Comparison of ENCODE assay signal across 14 mouse cellular contexts in genomic region chr1:184707532-184708248, GRCm38 (mm10). TPM values are rescaled to one million over a fixed set of nuclear protein-coding genes. Genes with fewer than 3 reads are reported as not detected.
DNase-seq lines count a peak whose midpoint lies in the region; TF ChIP-seq lines count a peak whose summit lies in the region.
"Had no signal": no experiment of that assay in that cellular context is flagged by ENCODE, and none has a peak within 500 bp of the region (broad histone marks: within the 10 kb centered on the region; RNA-seq: fewer than 3 reads in every experiment).

No protein-coding gene starts in this region.

- H3K27me3 ChIP-seq in C2C12 (ENCODE audit: control insufficient read depth, insufficient read depth, insufficient read length) (no peaks in the 10 kb centered on the region), myocyte (ENCODE audit: control insufficient read depth, insufficient read depth, insufficient read length) (no peaks in the 10 kb centered on the region)

- no peaks in the 10 kb centered on the region for H3K36me3 ChIP-seq in C2C12 (ENCODE audit: control insufficient read depth, insufficient read depth)
- H3K36me3 ChIP-seq in myocyte (ENCODE audit: control insufficient read depth, insufficient read depth): no peaks in the 10 kb centered on the region
- H3K36me3 ChIP-seq: hindbrain, embryonic 10.5 days; midbrain, embryonic 10.5 days had no signal

- peak overlapping the region; percentile 75 for H3K4me2 ChIP-seq in myocyte (ENCODE audit: low read depth)
- H3K4me2 ChIP-seq: liver, embryonic 11.5 days; lung, embryonic 14.5 days had no signal

- H3K79me2 ChIP-seq in C2C12 (ENCODE audit: control insufficient read depth, insufficient read depth) (no peaks in the 10 kb centered on the region), myocyte (ENCODE audit: control insufficient read depth, insufficient read depth) (no peaks in the 10 kb centered on the region)

- no peak overlapping the region for H3K4me3 ChIP-seq in C2C12 (ENCODE audit: insufficient read depth, poor library complexity, severe bottlenecking)
- H3K4me3 ChIP-seq in myocyte: no peak overlapping the region
- H3K4me3 ChIP-seq: hindbrain, embryonic 10.5 days; midbrain, embryonic 10.5 days had no signal

- H3ac ChIP-seq in C2C12 (ENCODE audit: control insufficient read depth, insufficient read length, low read depth) (peak overlapping the region; percentile 39), myocyte (ENCODE audit: control insufficient read depth, insufficient read length) (no peak overlapping the region)

- TF ChIP-seq POLR2A in myocyte (IDR thresholded peaks at IDR 0.05; ENCODE audit: insufficient read length, low read depth): no peak

- no peaks in the 10 kb centered on the region for H3K79me3 ChIP-seq in C2C12 (ENCODE audit: low read depth)

- peak; percentile 57 for DNase-seq in gastrocnemius, adult 18-20 months (ENCODE audit: low spot score)
- no peak for DNase-seq in gastrocnemius, postnatal 4 days (ENCODE audit: low spot score in 2 of 2)
- peak; percentile 20 for DNase-seq in adipocyte (ENCODE audit: low spot score)
- DNase-seq in right cerebral cortex, postnatal 36 days (ENCODE audit: low spot score in 2 of 2): no peak
- no peak for DNase-seq in natural killer cell, adult 2 months (ENCODE audit: low spot score in 2 of 2)
- DNase-seq: cerebellum, adult 8-10 months; lung, embryonic 14.5 days; spleen, adult 18-20 months had no signal

- TF ChIP-seq CTCF in C2C12 (IDR thresholded peaks at IDR 0.05; ENCODE audit: control insufficient read depth, insufficient read depth, insufficient read length): no peak

TF ChIP-seq in C2C12, 6 proteins besides CTCF, POLR2A, EP300 and RAD21:
- TF ChIP-seq MAX (IDR thresholded peaks at IDR 0.05) (peak; percentile 18), USF1 (IDR thresholded peaks at IDR 0.05; ENCODE audit: low read depth) (no peak), FOSL1 (IDR thresholded peaks at IDR 0.05; ENCODE audit: insufficient read depth, low read length, poor library complexity, severe bottlenecking) (peak; percentile 97), MYOD1 (IDR thresholded peaks at IDR 0.05; ENCODE audit: control insufficient read depth, insufficient read length, low read depth) (peak; percentile 98)

TF ChIP-seq in myocyte, 11 proteins besides CTCF, POLR2A, EP300 and RAD21:
- TF ChIP-seq POLR2AphosphoS2 (IDR thresholded peaks at IDR 0.05; ENCODE audit: insufficient read length, low read depth) (no peak), MYOG (IDR thresholded peaks at IDR 0.05; ENCODE audit: control insufficient read depth in 1 of 3, insufficient read depth in 1 of 3, insufficient read length in 2 of 3, low read depth in 2 of 3) (peak in 2 of 3 experiments; percentile 66 to 76), MYOD1 (IDR thresholded peaks at IDR 0.05; ENCODE audit: control insufficient read depth in 1 of 3, insufficient read length in 2 of 3, low read depth in 2 of 3) (peak; percentile 87 to 98 (median 98)), USF1 (IDR thresholded peaks at IDR 0.05; ENCODE audit: low read depth) (no peak)

RNA-seq across cellular contexts. Expression of gene Hlx, which starts 24.7 kb away (rescaled TPM):
- 1 to 10 TPM; 3.2 to 6.8 TPM for total RNA-seq in gastrocnemius, adult 18-20 months (2021)
- total RNA-seq in gastrocnemius, postnatal 4 days (2021): 10 to 100 TPM; 22.5 to 27.7 TPM
- 34.7 TPM for polyA plus RNA-seq in C2C12 (2012; fragmentation: generic; extraction: Trizol)
- 15.8 TPM for polyA plus RNA-seq in myocyte (2012; fragmentation: generic; extraction: Trizol)
- polyA plus RNA-seq: CD4-positive, CD25-positive, alpha-beta regulatory T cell, adult 4 months had no signal

Comparison
In these comparisons a context has a peak if more than half of its experiments do, and no peak if none do; other contexts are left out.
1. DNase-seq: peak in gastrocnemius, adult 18-20 months (single experiment) and adipocyte (single experiment); none in gastrocnemius, postnatal 4 days (0 of 2), right cerebral cortex, postnatal 36 days (0 of 2) and natural killer cell, adult 2 months (0 of 2).